Mouse (Mus musculus): ENCODE results near the gene Myl6.

DNA sequence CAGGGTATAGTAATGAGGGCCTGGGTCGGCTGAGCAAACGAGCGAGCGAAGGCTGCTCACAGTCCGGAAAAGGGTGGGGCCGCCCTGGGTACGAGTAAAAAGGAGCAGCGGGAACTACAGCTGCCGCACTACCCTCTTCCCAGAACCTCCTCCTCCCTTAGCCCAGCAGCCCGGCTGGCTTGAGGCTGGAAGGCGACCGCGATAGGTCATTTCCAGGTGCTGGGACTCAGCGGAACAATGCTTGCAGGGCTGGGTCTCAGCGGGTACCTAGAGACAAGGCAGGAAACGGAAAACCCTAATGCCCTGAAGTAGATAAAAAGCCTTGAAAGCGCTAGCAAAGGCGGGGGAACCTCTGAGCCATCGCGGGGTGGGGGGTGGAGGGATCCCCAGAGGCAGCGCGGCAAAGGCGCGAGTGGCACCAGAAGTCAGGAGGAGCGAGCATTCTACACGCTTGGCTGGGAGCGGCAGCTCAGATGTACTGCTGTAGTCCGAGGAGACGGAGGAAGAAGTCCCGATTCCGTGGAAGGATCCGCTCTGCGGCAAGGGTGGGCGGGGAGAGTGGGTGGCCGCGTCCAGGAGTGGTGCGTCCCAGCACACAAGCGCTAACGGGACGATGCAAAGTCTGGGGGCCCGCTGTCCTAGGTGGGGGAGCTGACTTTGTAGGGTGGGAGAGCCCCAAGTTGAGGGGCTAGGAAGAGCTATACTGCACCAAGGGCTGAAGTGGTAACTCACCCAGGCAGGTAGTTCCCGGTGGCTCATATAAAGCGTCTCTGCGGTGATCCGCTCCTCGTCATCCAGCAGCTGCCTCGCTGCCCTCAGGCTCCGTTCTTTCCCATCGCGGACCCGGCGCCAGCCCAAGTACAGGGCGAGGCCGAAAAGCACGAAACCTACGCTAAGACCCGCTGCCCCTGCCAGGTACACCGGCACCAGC, 31.1 kb upstream of the Myl6 start:
- no peak for TF ChIP-seq CTCF (IDR thresholded peaks at IDR 0.05; ENCODE audit: control insufficient read depth, insufficient read depth, low read length)
- TF ChIP-seq POLR2A (IDR thresholded peaks at IDR 0.05; ENCODE audit: borderline replicate concordance, control insufficient read depth, low read depth, low read length): peak; percentile 51; the same call in 1 of the 2 replicates

Measured in bone marrow, adult 2 months (tissue).